Mouse (Mus musculus) cerebellum, adult (tissue): ENCODE results near the gene Hmga1.

Experiments
- ATAC-seq: cut with Nextera tagmentation; 2 replicates; pipeline ENCODE4 v1.9.2; 2017; ENCODE audit warnings: mild to moderate bottlenecking, moderate library complexity, mixed read lengths; ENCODE audit not compliant: insufficient number of reproducible peaks, low FRiP score, low TSS enrichment

Hmga1 gene

GRCm38 (mm10) chr17:27556315-27557011 lies at the start of gene Hmga1:
Hmga1 (plus strand) TSS chr17:27556497.
- ATAC-seq, result peak; percentile 38; the same call in 1 of the 2 replicates

GRCm38 (mm10) chr17:27506871-27507590 lies 49.3 kb upstream of the Hmga1 start:
- no peak for ATAC-seq

GRCm38 (mm10) chr17:27507591-27507945 lies 48.7 kb upstream of the Hmga1 start:
- no peak for ATAC-seq

GRCm38 (mm10) chr17:27508002-27508401 lies 48.3 kb upstream of the Hmga1 start:
- ATAC-seq, result no peak

GRCm38 (mm10) chr17:27508513-27508912 lies 47.8 kb upstream of the Hmga1 start:
- ATAC-seq, result no peak

GRCm38 (mm10) chr17:27509056-27509455 lies 47.2 kb upstream of the Hmga1 start:
- ATAC-seq, result no peak

GRCm38 (mm10) chr17:27510258-27511124 lies 45.8 kb upstream of the Hmga1 start:
- no peak for ATAC-seq

GRCm38 (mm10) chr17:27511125-27511735 lies 45.1 kb upstream of the Hmga1 start:
- ATAC-seq, result no peak

GRCm38 (mm10) chr17:27511865-27512618 lies 44.3 kb upstream of the Hmga1 start:
- ATAC-seq, result peak; percentile 32; the same call in 1 of the 2 replicates

GRCm38 (mm10) chr17:27512619-27513161 lies 43.6 kb upstream of the Hmga1 start:
- ATAC-seq, result no peak

- peak; percentile 38; the same call in 1 of the 2 replicates for ATAC-seq
These were observed 42.9 kb upstream of the Hmga1 start for GRCm38 (mm10) chr17:27513279-27513915.

- no peak for ATAC-seq
These were observed 42.2 kb upstream of the Hmga1 start for GRCm38 (mm10) chr17:27513916-27514762.

- no peak for ATAC-seq
These were observed 38.0 kb upstream of the Hmga1 start for GRCm38 (mm10) chr17:27518296-27518695.

- ATAC-seq, result no peak
These were observed 37.3 kb upstream of the Hmga1 start for GRCm38 (mm10) chr17:27518700-27519595.

GRCm38 (mm10) chr17:27520557-27520956 lies 35.7 kb upstream of the Hmga1 start:
- peak; percentile 49; the same call in 1 of the 2 replicates for ATAC-seq

- no peak for ATAC-seq
These were observed 35.0 kb upstream of the Hmga1 start, which contains the start of gene Grm4 for GRCm38 (mm10) chr17:27521303-27521702. Grm4 (minus strand) TSS chr17:27521403.

- no peak for ATAC-seq
These were observed 33.2 kb upstream of the Hmga1 start for GRCm38 (mm10) chr17:27523121-27523520.
